Mouse (Mus musculus) yolk sac, embryonic 10.5 days (tissue): ENCODE measurements at regions not wholly inside any gene's neighbourhood (a gene's known extent, or its start where the extent isn't known, plus 50 kb on each side); places are given as distances from the start of the nearest gene placed in this dataset.

Experiments
- DNase-seq: peaks from one replicate; pipeline ENCODE4 v3.0.0-alpha.2; 2017; ENCODE audit warnings: low spot score

DNA sequence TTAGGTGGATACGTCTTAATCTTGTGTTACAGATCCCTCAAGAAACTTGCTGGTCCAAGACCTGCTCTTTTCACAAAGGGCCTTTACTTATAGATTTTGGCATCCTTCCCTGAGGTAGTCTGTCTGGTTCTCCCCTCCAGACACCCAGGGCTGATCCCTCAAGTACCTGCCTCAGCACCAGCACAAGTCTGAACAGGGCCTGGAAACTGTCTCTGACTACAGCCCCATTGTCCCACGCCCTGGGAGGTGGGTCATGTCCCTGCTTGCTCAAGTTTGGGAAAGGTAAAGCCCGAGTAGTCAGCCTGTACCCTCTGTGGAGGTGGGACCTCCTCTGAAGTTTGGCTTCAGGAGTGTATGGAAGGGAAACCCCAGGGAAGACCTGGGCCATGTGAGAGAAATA lies 323.3 kb downstream of the Gm49356 start:
- DNase-seq, result no peak

DNA sequence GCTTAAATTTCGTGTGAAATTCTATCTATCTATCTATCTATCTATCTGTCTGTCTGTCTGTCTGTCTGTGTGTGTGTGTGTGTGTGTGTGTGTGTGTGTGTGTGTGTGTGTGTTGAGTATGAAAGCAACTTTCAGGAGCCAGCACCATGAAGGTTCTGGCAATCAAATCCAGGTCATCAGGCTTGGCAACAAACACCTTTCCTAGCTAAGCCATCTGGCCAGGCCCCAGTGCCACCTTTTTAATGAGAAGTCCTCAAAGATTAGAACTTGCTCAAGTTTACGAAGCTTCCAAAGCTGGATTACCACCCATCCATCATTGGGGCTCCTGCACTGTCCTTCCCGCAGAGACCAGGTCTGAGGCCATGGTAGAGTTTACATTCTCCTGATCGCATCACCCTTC lies 325.0 kb downstream of the Gm49356 start:
- DNase-seq, result no peak

DNA sequence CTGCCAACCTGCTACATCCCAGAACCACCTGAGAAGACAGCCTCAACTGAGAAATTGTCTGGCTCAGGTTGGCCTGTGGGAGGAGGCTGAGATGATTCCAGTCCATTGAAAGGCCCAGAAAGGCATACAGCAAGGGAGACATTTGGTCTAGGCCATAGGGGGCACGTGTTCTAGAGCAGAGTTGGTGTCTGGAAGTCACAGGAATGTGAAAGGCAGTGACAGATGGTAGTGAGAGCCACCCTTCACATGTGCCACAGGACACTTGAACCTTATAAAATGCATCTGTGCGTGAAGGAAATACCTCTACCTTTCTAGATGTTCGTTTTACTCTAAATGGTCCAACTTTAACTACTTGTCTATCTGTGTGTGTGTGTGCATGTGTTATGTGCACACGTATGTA lies 326.1 kb downstream of the Gm49356 start:
- no peak for DNase-seq

DNA sequence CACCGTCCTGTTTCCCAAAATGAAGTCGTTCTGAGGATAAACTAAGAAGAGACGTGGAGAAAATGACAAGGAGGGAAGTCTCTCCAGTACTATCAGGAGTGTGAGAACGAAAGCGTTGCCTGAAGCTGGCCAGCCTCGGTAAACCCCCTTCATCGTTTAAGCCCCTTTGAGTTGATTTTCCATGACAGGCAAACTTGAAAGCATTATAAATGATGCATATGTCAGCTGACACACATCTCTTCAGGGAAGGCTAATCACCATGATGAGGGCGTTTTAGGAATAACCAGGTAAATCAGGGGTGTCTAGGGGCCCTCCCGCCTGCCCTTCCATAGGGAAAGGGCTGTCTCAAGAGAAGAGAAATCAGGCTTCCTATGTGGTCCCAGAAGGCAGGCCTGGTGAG lies 328.4 kb downstream of the Gm49356 start:
- DNase-seq, result no peak

DNA sequence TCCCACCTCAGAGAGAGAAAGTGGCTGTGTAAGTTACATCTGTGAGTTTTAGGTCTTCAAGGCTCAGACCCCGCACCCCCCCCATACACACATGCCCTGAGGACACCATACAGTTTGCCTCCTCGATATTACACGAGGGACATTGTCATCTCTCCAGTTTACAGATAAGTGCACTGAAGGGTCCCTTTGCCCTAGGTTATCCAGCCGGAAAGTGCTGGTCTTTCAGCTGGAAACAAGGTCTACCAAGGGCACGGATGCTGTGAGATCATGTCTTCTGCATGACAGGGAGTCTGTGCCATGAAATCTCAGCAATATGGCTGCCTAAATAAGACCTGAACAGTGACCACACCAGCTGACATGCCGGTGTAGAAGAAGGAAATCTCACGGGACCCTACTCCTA lies 329.8 kb downstream of the Gm49356 start:
- no peak for DNase-seq

DNA sequence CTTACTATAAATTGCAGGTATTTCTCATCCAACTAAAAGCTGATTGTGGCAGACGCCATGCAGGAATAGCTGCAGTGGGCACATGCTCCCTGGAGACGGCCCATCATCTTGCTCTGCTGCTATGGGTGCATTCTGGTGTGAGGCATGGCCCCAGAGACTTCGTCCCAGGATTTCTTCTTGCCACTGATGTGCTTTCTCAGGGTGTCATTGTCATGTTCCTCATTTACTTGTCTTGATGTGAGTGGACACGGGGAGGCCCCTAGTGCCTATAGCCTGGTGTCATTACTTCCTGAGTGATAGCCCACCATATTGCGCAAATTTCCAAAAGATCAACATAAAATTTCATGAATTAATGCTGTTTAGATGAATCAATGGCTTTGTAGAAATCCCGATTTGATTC lies 336.5 kb downstream of the Gm49356 start:
- no peak for DNase-seq

DNA sequence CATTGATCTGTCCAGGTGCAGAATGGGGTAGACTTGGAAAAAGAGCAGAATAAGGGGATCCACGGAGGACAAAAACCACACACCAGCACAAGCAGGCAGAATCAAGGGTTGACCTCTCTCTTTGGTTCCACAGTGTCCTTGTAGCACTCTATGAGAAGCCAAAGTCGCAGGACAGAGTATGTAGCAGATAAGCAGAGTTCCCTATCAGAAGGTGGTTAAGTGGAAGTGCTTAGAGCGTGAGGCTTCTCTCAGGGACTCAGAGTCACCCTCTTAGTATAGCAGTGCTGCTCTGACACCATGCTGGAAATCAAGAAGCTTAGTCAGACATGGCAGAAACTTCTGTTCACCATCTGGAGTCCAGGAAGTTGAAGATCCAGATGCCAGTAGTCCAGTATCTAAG lies 338.2 kb downstream of the Gm49356 start:
- DNase-seq, result no peak

DNA sequence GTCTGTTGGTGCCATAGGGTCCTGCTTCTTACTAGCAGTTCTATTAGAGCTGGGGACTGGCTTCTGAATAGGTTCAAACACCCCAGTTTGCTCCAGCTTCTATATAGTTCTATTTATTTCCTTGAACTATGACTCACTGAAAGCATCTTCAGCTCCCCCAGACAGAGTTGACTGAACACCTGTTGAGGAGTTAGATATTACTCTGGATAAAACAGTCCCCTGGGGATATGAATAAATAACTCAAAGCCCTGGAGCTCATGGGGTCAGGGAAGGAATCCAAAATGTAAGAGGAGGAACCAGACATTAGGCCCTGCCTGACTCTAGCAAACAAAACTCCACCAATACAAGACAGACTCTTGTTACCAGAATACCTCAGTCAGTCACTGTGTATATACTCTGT lies 341.4 kb downstream of the Gm49356 start:
- no peak for DNase-seq

DNA sequence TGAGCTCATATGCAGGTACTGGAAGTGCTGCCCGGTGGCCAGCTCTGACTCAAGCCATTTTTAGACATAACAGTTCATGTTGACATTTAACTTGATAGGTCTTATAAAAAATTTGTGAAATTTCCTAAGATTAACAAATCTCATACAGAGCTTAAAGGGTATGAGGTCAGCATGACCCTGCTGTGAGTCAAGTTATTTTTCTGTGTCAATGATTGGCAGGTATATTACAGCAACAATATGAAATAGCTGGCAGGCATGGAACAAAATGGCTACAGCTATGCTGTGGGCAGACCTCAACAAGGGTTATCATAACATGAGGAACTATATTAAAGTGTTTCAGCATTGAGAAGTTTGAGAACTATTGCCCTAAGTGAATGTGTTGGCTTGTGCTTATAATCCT lies 342.6 kb downstream of the Gm49356 start:
- no peak for DNase-seq

DNA sequence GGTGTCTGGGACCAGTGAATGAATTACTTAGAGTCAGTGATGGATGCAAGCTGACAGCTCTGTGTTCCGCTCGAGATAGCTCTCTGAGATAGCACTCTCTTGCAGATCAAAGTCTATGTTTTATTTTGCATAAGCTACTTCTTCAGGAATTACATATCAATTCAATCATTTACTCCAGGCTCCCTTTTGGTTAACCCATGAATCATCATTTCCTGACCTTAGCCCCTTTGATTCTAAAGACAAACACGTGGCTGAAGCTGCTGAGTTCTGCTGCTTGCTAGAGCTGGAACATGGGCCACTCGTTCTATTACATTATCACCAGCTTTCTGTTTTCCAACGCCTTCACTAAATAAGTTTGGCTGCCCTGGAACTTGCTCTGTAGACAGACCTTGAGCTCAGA lies 343.2 kb downstream of the Gm49356 start:
- DNase-seq, result peak; percentile 52

DNA sequence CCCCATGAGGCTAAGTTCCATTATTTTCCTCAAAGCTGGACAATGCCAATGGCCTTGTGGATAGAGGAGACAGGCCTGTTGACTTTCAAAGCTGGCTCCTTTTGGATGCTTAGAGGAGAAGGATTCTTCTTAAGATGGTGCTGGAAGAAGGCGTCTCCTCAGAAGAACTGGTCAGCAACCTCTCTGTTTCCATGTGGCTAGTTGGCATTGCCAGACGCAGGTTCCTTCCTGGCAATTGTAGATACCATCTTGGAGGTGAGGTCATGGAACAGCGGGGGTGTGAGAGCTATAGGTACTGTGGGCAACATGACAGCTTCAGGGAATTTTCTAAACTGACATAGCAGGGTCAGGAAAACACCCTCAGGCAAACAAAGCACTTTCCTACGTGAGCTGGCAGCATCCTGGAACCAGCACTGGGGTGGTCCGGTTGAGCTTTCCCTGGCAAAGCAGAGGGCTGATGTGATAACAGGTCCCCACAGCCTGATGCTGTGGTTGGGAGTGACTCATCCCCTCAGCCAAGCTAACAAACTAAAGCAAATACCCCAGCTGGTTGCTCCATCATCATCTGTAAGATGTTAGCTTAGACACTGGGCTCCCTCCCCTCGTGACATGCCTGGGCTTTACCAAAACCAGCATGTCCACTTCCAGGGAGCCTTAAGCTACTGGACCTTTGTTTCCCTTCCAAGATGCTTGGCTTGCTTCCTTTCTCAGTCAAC lies 348.5 kb downstream of the Gm49356 start:
- DNase-seq, result no peak

DNA sequence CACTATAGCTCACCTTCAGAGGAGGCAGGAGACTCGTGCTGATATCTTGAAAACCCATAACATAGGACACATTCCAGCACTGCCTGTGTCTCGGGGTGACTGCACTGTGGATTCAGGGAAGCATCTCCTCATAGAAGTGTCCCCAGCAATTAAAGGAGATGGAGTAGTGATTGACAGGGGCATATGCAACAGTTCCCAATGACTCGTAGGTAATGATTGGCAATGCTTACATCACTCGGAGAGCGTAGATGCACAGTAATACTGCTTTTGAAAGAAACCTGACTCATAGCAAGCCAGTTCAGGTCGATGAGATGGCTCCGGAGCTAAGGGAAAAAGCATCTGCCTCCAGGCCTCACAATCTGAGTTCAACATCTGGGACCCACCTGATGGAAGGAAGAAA lies 352.7 kb downstream of the Gm49356 start:
- DNase-seq, result no peak

DNA sequence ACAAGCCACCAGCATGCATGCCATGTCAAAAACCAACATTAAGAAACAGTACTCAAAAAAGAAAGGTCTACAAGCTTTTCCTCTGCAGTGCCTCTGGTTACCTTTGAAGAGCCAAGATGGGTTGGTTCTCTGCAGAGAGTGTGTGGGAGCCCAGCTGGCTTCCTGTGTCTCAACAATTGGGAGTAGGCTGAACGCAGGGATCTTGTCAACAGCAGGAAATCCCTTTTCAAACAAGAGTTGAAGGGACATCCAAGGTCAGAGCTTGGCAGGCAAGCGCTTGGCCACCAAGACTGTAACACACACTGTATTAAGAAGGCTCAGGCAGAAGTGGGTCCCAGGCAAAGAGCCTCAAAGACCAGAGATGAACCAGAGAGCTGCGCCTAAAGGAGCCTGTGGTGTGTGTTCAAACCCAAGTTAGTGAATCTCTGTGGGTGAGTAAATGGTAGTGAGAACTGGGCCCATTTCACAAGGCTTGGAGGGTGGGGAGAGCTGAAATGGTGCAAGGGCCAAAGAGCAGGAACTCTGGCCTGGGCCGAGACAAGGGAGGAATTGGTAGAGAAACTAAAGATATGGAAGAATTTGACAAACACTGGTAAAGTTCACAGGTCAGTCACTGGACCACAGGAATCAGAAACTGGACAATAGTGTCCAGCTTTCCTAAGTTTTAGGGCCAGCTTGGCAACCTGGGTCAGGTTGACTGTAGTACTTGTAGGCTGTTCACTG lies 357.0 kb downstream of the Gm49356 start:
- peak; percentile 80 for DNase-seq

DNA sequence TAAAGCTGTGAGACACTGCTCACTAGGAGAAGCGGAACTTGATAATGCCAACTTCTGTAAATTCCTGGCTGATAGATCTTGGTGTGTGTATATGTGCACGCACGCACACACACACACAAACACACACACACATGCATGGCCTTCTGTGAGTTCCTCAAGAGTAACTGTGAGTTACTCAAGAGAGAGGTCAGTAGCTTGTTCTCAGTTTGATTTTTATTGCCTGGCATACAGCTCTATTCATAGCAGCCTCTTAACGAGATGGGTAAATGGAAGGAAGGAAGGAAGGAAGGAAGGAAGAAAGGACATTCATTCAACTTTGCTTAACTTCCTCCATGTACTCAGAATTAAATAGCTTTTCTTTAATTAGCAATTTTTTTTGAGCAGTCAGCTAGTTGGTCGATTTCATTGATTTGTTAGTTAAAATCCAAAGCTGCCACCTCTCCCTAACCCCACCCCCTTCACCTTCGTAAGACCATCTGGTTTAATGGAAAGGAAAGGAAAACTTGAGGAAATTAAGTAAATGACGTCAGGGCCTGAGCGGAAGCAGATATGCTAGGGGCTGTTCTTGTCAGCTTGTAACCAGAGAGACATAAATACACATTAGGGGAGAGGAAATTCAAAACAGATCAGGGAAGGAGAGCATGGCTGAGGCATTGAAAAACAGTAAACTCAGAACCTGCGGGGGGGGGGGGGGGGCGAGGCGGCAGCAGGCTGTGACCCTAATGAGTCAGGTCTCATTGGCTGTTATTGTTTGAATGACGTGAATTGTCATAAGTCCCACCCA lies 359.6 kb downstream of the Gm49356 start:
- DNase-seq, result no peak

DNA sequence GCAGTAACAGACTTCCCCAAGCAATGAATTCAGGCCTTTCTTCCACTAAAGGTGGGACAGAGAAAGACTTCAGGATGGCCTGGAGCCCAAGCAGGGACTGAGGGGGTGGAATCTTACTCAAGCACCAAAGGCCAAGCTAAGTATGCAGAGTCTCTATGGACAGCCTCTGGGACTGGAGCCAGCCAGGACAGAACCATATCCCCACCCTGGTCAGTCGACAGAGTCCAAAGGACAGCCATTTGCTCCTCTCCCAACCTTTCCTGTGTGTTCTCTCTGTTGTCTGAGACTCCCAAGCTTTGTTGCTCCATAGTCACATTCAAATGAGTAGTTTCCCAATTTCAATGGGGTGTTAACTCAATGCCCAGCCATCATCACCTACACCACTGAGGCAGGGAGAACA lies 372.3 kb downstream of the Gm49356 start:
- DNase-seq, result no peak

DNA sequence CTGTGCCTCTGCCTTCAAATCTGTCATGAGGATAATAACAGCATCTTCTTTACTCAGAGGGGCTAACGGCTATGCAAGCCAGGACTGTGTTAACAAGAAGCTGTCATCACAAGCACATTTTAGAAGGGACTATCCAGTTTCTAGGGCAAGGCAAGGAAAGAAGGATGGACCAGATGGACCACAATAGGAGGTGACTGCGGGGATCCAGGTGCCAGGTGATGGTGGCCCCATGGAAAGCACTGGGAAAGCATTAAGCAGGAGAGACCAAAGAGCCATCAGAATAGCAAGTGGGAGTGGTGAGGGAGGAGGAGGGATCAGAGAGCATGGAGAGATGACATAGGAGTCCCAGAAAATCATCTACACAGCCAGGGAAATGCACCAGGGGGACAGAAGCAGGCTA lies 373.3 kb downstream of the Gm49356 start:
- DNase-seq, result no peak

DNA sequence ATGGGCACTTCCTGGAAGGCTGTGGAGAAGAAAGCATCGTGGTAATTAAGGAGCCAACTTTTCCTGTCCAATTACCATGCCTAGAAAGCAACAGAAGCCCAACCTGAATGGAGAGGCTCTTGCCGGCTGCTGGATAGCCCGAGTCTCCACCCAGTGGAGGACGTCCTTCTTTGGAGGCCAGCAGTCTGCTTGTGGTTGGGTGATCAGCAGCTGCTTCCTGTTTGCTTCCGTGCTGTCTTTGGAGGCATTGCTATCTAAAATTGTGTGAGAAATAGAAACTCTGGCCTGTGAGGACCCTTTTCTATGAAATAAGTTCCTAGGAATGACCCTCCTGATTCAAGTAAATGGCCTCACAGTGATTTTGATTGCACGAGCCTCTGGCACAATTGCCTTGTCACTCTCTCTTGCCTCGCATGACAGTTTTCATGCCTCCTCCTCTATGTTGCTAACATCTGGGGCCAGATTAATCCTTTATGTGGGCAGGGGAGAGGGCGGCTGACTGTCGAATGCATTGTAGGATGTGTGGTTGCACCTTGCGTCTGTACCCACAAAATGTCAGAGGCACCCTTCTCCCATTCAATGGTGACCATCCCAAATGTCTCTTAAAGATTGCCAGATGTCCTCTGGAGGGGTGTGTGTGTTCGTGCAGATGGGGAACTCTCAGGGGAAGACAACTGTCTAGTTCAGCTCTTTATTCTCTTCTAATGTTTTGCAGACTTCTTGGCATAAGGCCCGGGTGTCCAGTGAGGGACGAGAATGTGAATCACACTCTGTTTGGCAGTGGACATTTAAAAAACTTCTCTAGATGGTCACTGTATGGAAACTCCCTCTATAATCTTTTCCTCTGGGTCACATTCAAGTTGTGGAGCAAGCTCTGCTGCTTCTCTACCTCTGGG lies 374.6 kb downstream of the Gm49356 start:
- peak; percentile 30 for DNase-seq
